ENCODE assay signal across 8 mouse cellular contexts in the genomic region with DNA sequence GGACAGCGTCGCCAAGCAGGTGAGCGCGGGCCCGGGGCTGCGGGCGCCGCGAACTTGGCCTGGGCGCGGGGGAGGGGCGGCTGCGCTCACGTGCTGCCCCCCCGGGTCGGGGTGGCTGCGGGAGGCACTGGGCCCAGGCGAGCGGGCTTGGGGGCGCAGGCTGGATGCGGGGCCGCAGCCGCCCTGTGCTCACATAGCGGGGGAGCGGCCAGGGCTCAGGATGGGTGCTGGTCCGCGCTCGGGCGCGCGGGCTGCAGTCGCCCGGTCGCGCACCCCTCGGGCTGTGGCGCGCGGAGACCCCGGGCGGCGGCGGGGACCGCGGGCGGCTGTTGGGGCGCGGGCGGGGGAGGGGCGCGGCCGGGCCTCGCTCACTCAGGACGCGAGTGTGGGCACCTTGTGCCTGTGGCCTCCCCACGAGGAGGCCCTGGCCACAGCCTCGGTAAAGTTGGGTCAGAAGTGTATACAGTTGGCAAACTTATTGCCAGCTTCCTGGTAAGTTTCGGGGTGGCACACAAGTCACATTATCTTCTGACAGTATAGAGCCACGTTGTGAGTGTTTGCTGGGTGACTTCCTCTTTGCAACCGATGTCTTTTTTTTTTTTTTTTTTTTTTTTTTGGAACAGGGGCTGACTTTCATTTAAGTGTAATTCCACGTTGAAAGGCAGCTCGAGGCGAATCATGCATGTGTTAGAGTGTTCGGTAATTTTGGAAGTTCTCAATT. TPM values are rescaled to one million over a fixed set of nuclear protein-coding genes. Genes with fewer than 3 reads are reported as not detected.
DNase-seq lines count a peak whose midpoint lies in the region; ATAC-seq and TF ChIP-seq lines count a peak whose summit lies in the region.

No protein-coding gene starts in this region.

- no peak for TF ChIP-seq CTCF in cerebellum, adult 2 months (IDR thresholded peaks at IDR 0.05; ENCODE audit: borderline replicate concordance, insufficient read depth, low read depth, low read length)
- TF ChIP-seq CTCF in liver, adult 2 months (IDR thresholded peaks at IDR 0.05; ENCODE audit: low read depth, low read length), result no peak

- H3K27me3 ChIP-seq in cerebellum, adult 2 months (ENCODE audit: control insufficient read depth, insufficient read depth, low read length), result no peaks in the 10 kb centered on the region
- H3K27me3 ChIP-seq in heart, embryonic 12.5 days (replicated peaks), result no peaks in the 10 kb centered on the region
- no peaks in the 10 kb centered on the region for H3K27me3 ChIP-seq in liver, adult 2 months (ENCODE audit: control insufficient read depth, insufficient read depth, low read length)

- peak overlapping the region; percentile 98 for H3K9ac ChIP-seq in heart, embryonic 12.5 days
- H3K9ac ChIP-seq in liver, adult 2 months (ENCODE audit: low read depth, low read length), result peak overlapping the region; percentile 97

- no peaks in the 10 kb centered on the region for H3K9me3 ChIP-seq in heart, embryonic 12.5 days (replicated peaks)

- WGBS in cerebellum, adult 2 months, result under 1% methylated on average over 62 of the region's 64 CpGs
- WGBS in heart, embryonic 12.5 days, result under 1% methylated on average over 59 of the region's 64 CpGs
- WGBS in liver, adult 2 months, result under 1% methylated on average over 60 of the region's 64 CpGs

- no peak for DNase-seq in cerebellum, adult 2 months
- no peak for DNase-seq in cerebellum, adult 11 months
- peak; percentile 76 for DNase-seq in thymus, postnatal 0 days (ENCODE audit: low spot score)
- DNase-seq in thymus, postnatal 4 days, result no peak
- DNase-seq in liver, adult 2 months (ENCODE audit: extremely low read depth, low read depth, low spot score), result peak; percentile 63
- DNase-seq in monocyte, adult 2 months (ENCODE audit: low read depth in 1 of 2, low spot score in 2 of 2), result peak; percentile 47 to 66

- ATAC-seq in heart, embryonic 12.5 days (ENCODE audit: insufficient number of reproducible peaks, low FRiP score), result peak; percentile 59
- ATAC-seq in erythroid progenitor cell, adult 5-6 weeks (replicated peaks; ENCODE audit: low FRiP score, poor library complexity, severe bottlenecking), result no peak

- H3K79me2 ChIP-seq in liver, adult 2 months (ENCODE audit: control insufficient read depth, insufficient read depth, low read length), result peaks cover 21% of the 10 kb centered on the region; the same call in 1 of the 2 replicates

- H3K4me1 ChIP-seq in cerebellum, adult 2 months (ENCODE audit: control insufficient read depth, insufficient read depth, low read length), result peaks cover 10% of the 10 kb centered on the region
- peaks cover 27% of the 10 kb centered on the region for H3K4me1 ChIP-seq in heart, embryonic 12.5 days (replicated peaks)
- peaks cover 27% of the 10 kb centered on the region for H3K4me1 ChIP-seq in liver, adult 2 months (ENCODE audit: control insufficient read depth, insufficient read depth, low read length)

- 0 out of 2 replicates have a peak, but pooled peaks cover 3% of the 10 kb centered on the region for H3K36me3 ChIP-seq in heart, embryonic 12.5 days
- H3K36me3 ChIP-seq in liver, adult 2 months (ENCODE audit: control insufficient read depth, insufficient read depth, low read length), result no peaks in the 10 kb centered on the region

- H3K27ac ChIP-seq in cerebellum, adult 2 months (ENCODE audit: insufficient read depth, low read length), result peak overlapping the region; percentile 92
- H3K27ac ChIP-seq in heart, embryonic 12.5 days (ENCODE audit: poor library complexity, severe bottlenecking), result peak overlapping the region; percentile 96
- peak overlapping the region; percentile 91 for H3K27ac ChIP-seq in liver, adult 2 months (replicated peaks; ENCODE audit: insufficient read depth, low read depth, low read length)

- no peak for TF ChIP-seq POLR2A in cerebellum, adult 2 months (IDR thresholded peaks at IDR 0.05; ENCODE audit: borderline replicate concordance, insufficient read depth, low read length)
- TF ChIP-seq POLR2A in liver, adult 2 months (IDR thresholded peaks at IDR 0.05; ENCODE audit: extremely low read depth, insufficient read depth, low read length), result no peak

- H3K4me3 ChIP-seq in cerebellum, adult 2 months (replicated peaks; ENCODE audit: insufficient read depth, low read depth, low read length), result peak overlapping the region; percentile 70
- H3K4me3 ChIP-seq in heart, embryonic 12.5 days, result peak overlapping the region; percentile 93
- H3K4me3 ChIP-seq in liver, adult 2 months (ENCODE audit: insufficient read depth, low read depth, low read length), result peak overlapping the region; percentile 92

- peak overlapping the region; percentile 85 for H3K4me2 ChIP-seq in heart, embryonic 12.5 days

RNA-seq across cellular contexts. Expression of gene Tbl1xr1, which starts 0.6 kb away (rescaled TPM):
- 40.0 and 43.6 TPM in 2 replicates for polyA plus RNA-seq in cerebellum, adult 2 months (2012; rRNA removed)
- polyA plus RNA-seq in thymus, postnatal 0 days (2015; fragmentation: Nextera tagmentation; extraction: Ambion mirVana), result 27.0 and 30.6 TPM in 2 replicates
- polyA plus RNA-seq in heart, embryonic 12.5 days (2016; fragmentation: Nextera tagmentation; extraction: Ambion mirVana), result 16.9 and 22.8 TPM in 2 replicates
- total RNA-seq in liver, adult 2 months (2014; rRNA removed), result 35.6 and 37.3 TPM in 2 replicates
- polyA plus RNA-seq in liver, adult 2 months (2012; rRNA removed), result 12.6 and 19.4 TPM in 2 replicates
- total RNA-seq in erythroid progenitor cell, adult 5-6 weeks (2015; ENCODE audit: low replicate concordance), result 38.9 and 53.7 TPM in 2 replicates
- total RNA-seq in erythroid progenitor cell, adult 5-6 weeks (2017; ENCODE audit: low replicate concordance), result 11.9 and 13.3 TPM in 2 replicates

Comparison
In these comparisons a context has a peak if more than half of its experiments do, and no peak if none do; other contexts are left out.
1. DNase-seq: peak in thymus, postnatal 0 days (single experiment), liver, adult 2 months (single experiment) and monocyte, adult 2 months (2 of 2); none in cerebellum, adult 2 months (0 of 2), cerebellum, adult 11 months (single experiment) and thymus, postnatal 4 days (single experiment).
2. Peak in every context shown above with its lines, with median percentiles within 50 percentile points of each other: H3K27ac ChIP-seq and H3K4me3 ChIP-seq.